Mouse (Mus musculus): ENCODE results near the gene Bach1.

DNA sequence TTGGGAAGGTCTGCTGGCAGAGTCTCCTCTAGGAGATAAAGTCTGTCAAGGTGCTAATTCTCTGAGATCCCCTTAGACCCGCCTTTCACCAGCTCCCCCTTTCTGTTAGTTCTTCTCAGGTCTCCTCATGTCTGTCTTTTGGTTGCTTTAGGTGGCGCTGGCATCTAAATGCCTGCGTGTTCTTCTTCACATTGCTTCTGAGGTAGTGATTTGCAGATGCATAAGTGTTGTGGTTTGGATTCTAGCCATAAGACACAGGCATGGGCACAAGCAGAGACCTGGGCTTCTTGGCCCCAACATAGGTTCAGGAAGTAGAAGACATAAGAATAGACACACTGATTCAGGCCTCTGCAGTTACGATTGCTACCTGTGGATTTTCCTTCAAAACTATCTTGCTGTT, 42.0 kb upstream of the Bach1 start:
- TF ChIP-seq CTCF (IDR thresholded peaks at IDR 0.05; ENCODE audit: extremely low read depth, insufficient read depth, insufficient read length, insufficient replicate concordance) (no peak), POLR2A (IDR thresholded peaks at IDR 0.05; ENCODE audit: low read depth, low read length) (no peak)

Measured in spleen, adult 2 months (tissue).